Mouse (Mus musculus) heart, postnatal 0 days (tissue): ENCODE measurements at regions not wholly inside any gene's neighbourhood (a gene's known extent, or its start where the extent isn't known, plus 50 kb on each side); places are given as distances from the start of the nearest gene placed in this dataset.

Experiments used
- ATAC-seq: fragments of 200-750 bp; cut with Nextera tagmentation; 2 replicates; pipeline ENCODE4 v1.8.0; 2017; ENCODE audit warnings: low read depth, moderate number of reproducible peaks, moderate library complexity; ENCODE audit not compliant: insufficient read depth
- DNase-seq: peaks from one replicate; pipeline ENCODE4 v3.0.0-alpha.2; 2016; ENCODE audit warnings: low spot score
- H3K27ac ChIP-seq: fragments of 300-500 bp; sonication (generic); 2 replicates; pipeline ENCODE4 v1.5.1; 2014; ENCODE audit warnings: low read depth, mild to moderate bottlenecking
- H3K27me3 ChIP-seq: fragments of 300-500 bp; sonication (generic); 2 replicates; pipeline ENCODE4 v1.6.1; 2014; ENCODE audit warnings: low read length, mixed read lengths; ENCODE audit not compliant: control insufficient read depth, insufficient read depth
- H3K36me3 ChIP-seq: fragments of 300-500 bp; sonication (generic); replicated peaks from 2 replicates; pipeline ENCODE4 v1.6.1; 2014; ENCODE audit warnings: low read length, mixed read lengths; ENCODE audit not compliant: control insufficient read depth, insufficient read depth
- H3K4me1 ChIP-seq: fragments of 300-500 bp; sonication (generic); 2 replicates; pipeline ENCODE4 v1.6.1; 2014; ENCODE audit warnings: antibody characterized with exemption; ENCODE audit not compliant: control insufficient read depth, insufficient read depth
- H3K4me2 ChIP-seq: fragments of 300-500 bp; sonication (generic); 2 replicates; pipeline ENCODE4 v1.6.1; 2014; ENCODE audit warnings: low read depth, mild to moderate bottlenecking, low read length, moderate library complexity
- H3K4me3 ChIP-seq: fragments of 300-500 bp; sonication (generic); 2 replicates; pipeline ENCODE4 v1.5.1; 2014; ENCODE audit warnings: low read depth, low read length
- H3K9ac ChIP-seq: fragments of 300-500 bp; sonication (generic); replicated peaks from 2 replicates; pipeline ENCODE4 v1.6.1; 2014; ENCODE audit warnings: low read depth, low read length, mixed read lengths
- H3K9me3 ChIP-seq: fragments of 300-500 bp; sonication (generic); replicated peaks from 2 replicates; pipeline ENCODE4 v1.6.1; 2016; ENCODE audit warnings: low read length; ENCODE audit not compliant: control insufficient read depth
- CTCF ChIP-seq: IDR thresholded peaks from 2 replicates; pipeline ENCODE4 v1.5.1; 2016; ENCODE audit warnings: antibody characterized with exemption, control low read depth, low read depth
- EP300 ChIP-seq: IDR thresholded peaks from 2 replicates; pipeline ENCODE4 v1.6.1; 2016; ENCODE audit warnings: antibody characterized with exemption, low read depth
- WGBS: fragments of 180-500 bp; shearing (Covaris S2); extraction: QIAGEN DNeasy Blood & Tissue Kit; methylation state at CpG from one replicate; pipeline ENCODE4 v1.1.7; 2014; 5-methylcytosine and 5-hydroxymethylcytosine counted together

DNA sequence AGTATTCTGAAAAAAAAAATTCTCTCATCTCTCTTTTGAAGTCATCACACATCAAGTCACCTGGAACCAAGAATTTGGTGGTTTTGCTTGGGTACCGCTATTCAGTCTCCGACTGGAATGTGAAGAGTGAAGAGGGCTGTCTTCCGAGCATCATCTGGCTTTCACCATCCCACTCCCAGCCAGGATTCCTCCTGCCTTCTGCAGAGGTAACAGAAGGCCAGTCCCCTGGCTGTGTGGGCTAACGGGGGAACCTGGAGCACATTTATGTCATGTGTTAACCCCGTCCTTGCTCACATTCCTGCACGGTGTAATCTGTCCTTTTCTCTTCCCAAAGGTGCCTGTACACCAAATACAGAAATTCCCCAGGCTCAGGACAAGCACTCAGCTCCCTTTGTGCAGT, 61.6 kb upstream of the Sh3gl3 start:
- TF ChIP-seq EP300 = no peak
- no peak for TF ChIP-seq CTCF
- WGBS = 52% methylated on average over 6 of the region's 6 CpGs
- Histone ChIP-seq H3K36me3 (no peaks in the 10 kb centered on the region), H3K9ac (no peak overlapping the region), H3K4me3 (no peak overlapping the region), H3K27me3 (no peaks in the 10 kb centered on the region), H3K4me1 (no peaks in the 10 kb centered on the region), H3K9me3 (no peaks in the 10 kb centered on the region), H3K4me2 (no peak overlapping the region), H3K27ac (no peak overlapping the region)
- no peak for DNase-seq
- no peak for ATAC-seq

DNA sequence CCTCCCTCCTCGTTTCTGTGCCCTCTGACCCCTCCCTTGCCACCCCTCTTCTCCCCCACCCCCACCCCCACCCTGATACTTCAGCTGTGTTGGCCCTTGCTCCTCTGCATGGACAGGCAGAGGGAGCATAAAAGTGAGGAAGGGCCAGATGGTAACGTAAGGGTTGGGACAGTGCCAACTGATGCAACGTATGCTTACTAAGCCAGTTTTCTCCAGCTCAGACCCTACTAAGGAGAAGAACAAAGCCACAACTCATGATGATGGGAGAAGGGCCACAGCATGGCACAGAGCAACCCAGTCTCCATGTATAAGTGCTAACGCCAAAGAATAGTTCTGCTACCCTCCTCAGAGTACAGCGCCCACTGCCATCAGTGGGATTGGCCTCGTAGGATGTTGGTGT, 58.0 kb upstream of the Sh3gl3 start:
- 77% methylated on average over 6 of the region's 6 CpGs for WGBS
- TF ChIP-seq CTCF (no peak), EP300 (no peak)
- Histone ChIP-seq H3K4me3 (no peak overlapping the region), H3K27me3 (no peaks in the 10 kb centered on the region), H3K36me3 (no peaks in the 10 kb centered on the region), H3K4me1 (no peaks in the 10 kb centered on the region), H3K9me3 (no peaks in the 10 kb centered on the region), H3K4me2 (no peak overlapping the region), H3K9ac (no peak overlapping the region), H3K27ac (no peak overlapping the region)
- no peak for DNase-seq
- ATAC-seq = no peak

DNA sequence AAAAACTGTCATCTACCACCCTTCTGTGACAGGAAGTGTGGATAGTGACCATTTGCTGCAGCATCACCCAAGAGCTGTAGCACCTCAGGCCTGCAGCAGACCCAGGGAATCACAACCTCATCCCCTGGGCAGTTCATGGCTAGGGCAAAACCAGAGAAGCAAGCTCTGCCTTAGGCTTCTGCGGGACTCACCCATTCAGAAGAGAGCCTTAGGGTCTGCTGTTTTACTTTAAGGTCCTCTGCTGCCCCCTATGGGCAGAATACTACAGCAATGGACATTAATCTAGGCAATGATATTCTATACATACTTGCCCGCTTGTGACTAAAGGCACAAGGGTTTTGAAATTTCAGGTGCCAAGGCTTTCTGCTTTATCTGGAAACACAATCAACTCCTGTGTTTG, 54.4 kb upstream of the Sh3gl3 start:
- Histone ChIP-seq H3K27me3 (no peaks in the 10 kb centered on the region), H3K4me3 (no peak overlapping the region), H3K9me3 (no peaks in the 10 kb centered on the region), H3K27ac (no peak overlapping the region), H3K9ac (no peak overlapping the region), H3K36me3 (no peaks in the 10 kb centered on the region), H3K4me1 (no peaks in the 10 kb centered on the region), H3K4me2 (no peak overlapping the region)
- no peak for TF ChIP-seq EP300
- TF ChIP-seq CTCF = peak; percentile 80
- ATAC-seq (peak; percentile 44), DNase-seq (peak; percentile 59)
- WGBS = 5% methylated on average over 2 of the region's 2 CpGs

DNA sequence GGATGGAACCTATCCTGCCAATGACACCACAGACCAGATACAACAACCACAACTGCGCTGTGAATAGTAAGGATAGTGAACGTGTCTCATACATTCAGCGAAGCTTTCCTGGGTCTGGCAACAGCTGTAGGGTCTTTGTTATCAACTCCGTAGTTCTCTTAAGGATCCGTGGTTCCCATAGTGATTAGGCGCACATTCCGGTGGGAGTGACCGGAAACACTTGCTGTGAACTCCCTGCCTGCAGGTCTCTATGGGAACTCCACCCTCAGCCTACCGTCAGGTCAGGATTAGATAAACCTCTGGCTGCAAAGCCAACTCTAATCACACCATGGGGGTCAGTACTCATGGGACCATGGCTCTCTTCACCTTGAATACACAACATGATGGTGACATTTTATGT, 53.8 kb upstream of the Sh3gl3 start:
- Histone ChIP-seq H3K9me3 (no peaks in the 10 kb centered on the region), H3K4me1 (no peaks in the 10 kb centered on the region), H3K4me2 (no peak overlapping the region), H3K4me3 (no peak overlapping the region), H3K36me3 (no peaks in the 10 kb centered on the region), H3K9ac (no peak overlapping the region), H3K27me3 (no peaks in the 10 kb centered on the region), H3K27ac (no peak overlapping the region)
- no peak for ATAC-seq
- WGBS = 35% methylated on average over 9 of the region's 9 CpGs
- no peak for DNase-seq
- TF ChIP-seq CTCF (no peak), EP300 (no peak)

DNA sequence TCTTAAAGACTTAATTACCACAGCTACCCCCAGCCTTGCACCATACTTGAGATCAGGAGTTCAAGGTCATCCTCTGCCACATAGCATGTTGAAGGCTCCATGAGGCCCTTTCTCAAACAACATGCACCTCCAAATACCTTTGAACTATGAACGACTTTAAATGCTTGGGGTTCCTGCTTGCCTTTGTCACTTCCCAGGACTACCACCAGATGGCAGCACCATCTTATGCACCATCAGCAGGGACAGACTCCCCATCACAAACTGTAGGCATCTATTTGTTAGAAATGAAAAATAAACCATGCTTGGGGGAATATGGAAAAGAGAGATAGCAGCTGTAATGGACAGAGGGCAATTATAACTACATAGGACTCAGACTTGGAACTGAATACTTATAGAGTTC, 51.9 kb upstream of the Sh3gl3 start:
- Histone ChIP-seq H3K4me2 (no peak overlapping the region), H3K9me3 (no peaks in the 10 kb centered on the region), H3K9ac (no peak overlapping the region), H3K27ac (no peak overlapping the region), H3K27me3 (no peaks in the 10 kb centered on the region), H3K4me1 (no peaks in the 10 kb centered on the region), H3K36me3 (no peaks in the 10 kb centered on the region), H3K4me3 (no peak overlapping the region)
- WGBS = 3% methylated on average over 1 of the region's 1 CpGs
- TF ChIP-seq CTCF (peak; percentile 96), EP300 (no peak)
- peak; percentile 61 for DNase-seq
- ATAC-seq = no peak
